Mouse (Mus musculus): ENCODE data around the gene Kdm5a. TPM values are rescaled to one million over a fixed set of nuclear protein-coding genes. Genes with fewer than 3 reads are reported as not detected.
A peak's percentile ranks its signal among the peaks of the same experiment; 100 is the strongest.

Kdm5a gene
- polyA plus RNA-seq, 1 experiment: 13.0 TPM

DNA sequence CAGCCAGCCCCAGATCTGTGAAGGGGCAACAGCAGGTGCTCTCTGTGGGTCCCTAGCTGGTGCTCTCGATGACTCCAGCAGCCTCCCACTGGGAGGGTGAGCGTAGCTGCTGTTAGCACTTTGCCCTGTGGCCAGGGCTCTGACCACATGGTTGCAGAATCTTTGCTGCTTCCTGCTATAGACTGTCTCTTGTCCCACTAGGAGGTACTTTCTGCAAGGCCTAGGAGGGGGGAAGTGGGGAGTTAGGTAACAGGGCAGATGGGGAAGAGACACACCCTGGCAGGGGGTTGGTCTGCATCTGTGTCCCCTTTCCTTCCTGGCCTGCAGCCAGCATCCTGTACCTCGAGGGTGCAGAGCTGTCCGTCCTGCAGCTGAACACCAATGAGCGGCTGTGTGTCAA is 109.5 kb downstream of the Kdm5a start:
- Histone ChIP-seq H3K4me1 (ENCODE audit: control insufficient read depth, insufficient read depth, low read length) (peaks cover 7% of the 10 kb centered on the region), H3K4me3 (replicated peaks; ENCODE audit: insufficient read depth, low read depth, low read length) (no peak overlapping the region), H3K27me3 (ENCODE audit: control insufficient read depth, insufficient read depth, low read length) (no peaks in the 10 kb centered on the region), H3K27ac (ENCODE audit: insufficient read depth, low read length) (0 out of 2 replicates have a peak overlapping the region, but pooled peaks have one; percentile 16)
- DNase-seq: peak in 1 of 2 experiments; percentile 23
- 16% methylated on average over 5 of the region's 5 CpGs for WGBS
- TF ChIP-seq CTCF (IDR thresholded peaks at IDR 0.05; ENCODE audit: borderline replicate concordance, insufficient read depth, low read depth, low read length): no peak
- TF ChIP-seq POLR2A (IDR thresholded peaks at IDR 0.05; ENCODE audit: borderline replicate concordance, insufficient read depth, low read length): no peak

DNA sequence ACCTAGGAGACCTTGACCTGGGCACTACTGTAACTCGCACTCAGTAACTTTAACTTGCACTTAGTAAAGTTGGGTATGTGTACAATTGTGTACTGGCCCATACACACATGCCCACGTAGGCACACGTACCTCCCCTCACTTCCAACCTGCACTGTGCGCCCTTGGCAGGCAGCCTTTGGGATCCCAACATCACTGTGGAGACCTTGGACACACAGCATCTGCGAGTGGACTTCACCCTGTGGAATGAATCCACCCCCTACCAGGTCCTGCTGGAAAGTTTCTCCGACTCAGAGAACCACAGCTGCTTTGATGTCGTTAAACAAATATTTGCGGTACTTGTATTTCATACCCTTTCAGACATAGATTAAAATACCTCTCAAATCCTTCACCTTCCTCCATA is 111.4 kb downstream of the Kdm5a start:
- H3K4me3 ChIP-seq (replicated peaks; ENCODE audit: insufficient read depth, low read depth, low read length): no peak overlapping the region
- peaks cover 7% of the 10 kb centered on the region for H3K4me1 ChIP-seq (ENCODE audit: control insufficient read depth, insufficient read depth, low read length)
- H3K27ac ChIP-seq (ENCODE audit: insufficient read depth, low read length): no peak overlapping the region
- WGBS: 79% methylated on average over 8 of the region's 8 CpGs
- no peak for DNase-seq
- H3K27me3 ChIP-seq (ENCODE audit: control insufficient read depth, insufficient read depth, low read length): no peaks in the 10 kb centered on the region
- no peak for TF ChIP-seq POLR2A (IDR thresholded peaks at IDR 0.05; ENCODE audit: borderline replicate concordance, insufficient read depth, low read length)
- TF ChIP-seq CTCF (IDR thresholded peaks at IDR 0.05; ENCODE audit: borderline replicate concordance, insufficient read depth, low read depth, low read length): no peak

DNA sequence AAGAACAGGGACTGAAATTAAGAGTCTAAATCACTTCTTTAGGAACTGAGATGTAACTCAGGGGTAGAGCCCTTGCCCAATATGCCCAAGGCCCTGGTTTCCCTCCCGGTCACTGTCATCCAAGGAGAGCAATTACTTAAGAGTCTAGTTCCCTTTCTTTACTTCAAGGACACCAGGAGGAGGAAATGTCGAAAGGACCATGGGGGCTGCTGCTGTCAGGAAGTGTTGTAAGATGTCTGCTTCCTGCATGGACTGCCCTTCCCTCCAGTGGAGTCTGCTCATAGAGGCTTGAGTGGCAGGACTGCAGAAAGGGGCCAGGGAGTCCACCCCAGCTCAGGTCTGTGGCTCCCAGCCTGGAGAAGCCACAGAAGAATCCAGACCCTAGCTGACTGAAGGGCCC is 115.4 kb downstream of the Kdm5a start:
- Histone ChIP-seq H3K27me3 (ENCODE audit: control insufficient read depth, insufficient read depth, low read length) (no peaks in the 10 kb centered on the region), H3K4me1 (ENCODE audit: control insufficient read depth, insufficient read depth, low read length) (no peaks in the 10 kb centered on the region; the same call in 1 of the 2 replicates), H3K4me3 (replicated peaks; ENCODE audit: insufficient read depth, low read depth, low read length) (no peak overlapping the region), H3K27ac (ENCODE audit: insufficient read depth, low read length) (no peak overlapping the region)
- no peak for DNase-seq
- TF ChIP-seq CTCF (IDR thresholded peaks at IDR 0.05; ENCODE audit: borderline replicate concordance, insufficient read depth, low read depth, low read length): no peak
- TF ChIP-seq POLR2A (IDR thresholded peaks at IDR 0.05; ENCODE audit: borderline replicate concordance, insufficient read depth, low read length): no peak
- 98% methylated on average over 2 of the region's 2 CpGs for WGBS

DNA sequence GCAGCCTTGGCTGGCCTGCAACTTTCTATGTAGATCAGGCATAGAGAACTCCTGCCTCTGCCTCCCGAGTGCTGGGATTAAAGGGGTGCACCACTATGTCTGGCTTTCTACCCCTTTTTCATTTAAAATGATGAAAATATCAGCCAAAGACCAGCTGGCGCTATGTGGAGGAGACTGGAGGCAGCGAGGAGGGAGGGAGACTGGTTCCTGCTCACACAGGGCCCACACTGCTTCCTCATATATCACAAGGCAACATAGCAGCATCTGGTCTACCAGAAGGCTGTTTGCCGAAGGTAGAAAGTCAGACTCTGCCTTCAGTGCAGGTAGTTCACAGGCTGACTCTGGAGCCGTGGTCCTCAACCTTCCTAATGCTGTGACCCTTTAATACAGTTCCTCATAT is 116.4 kb downstream of the Kdm5a start:
- no peak for DNase-seq
- no peaks in the 10 kb centered on the region for H3K27me3 ChIP-seq (ENCODE audit: control insufficient read depth, insufficient read depth, low read length)
- H3K27ac ChIP-seq (ENCODE audit: insufficient read depth, low read length): no peak overlapping the region
- H3K4me1 ChIP-seq (ENCODE audit: control insufficient read depth, insufficient read depth, low read length): no peaks in the 10 kb centered on the region; the same call in 1 of the 2 replicates
- no peak overlapping the region for H3K4me3 ChIP-seq (replicated peaks; ENCODE audit: insufficient read depth, low read depth, low read length)
- WGBS: 94% methylated on average over 5 of the region's 5 CpGs
- TF ChIP-seq POLR2A (IDR thresholded peaks at IDR 0.05; ENCODE audit: borderline replicate concordance, insufficient read depth, low read length): no peak
- TF ChIP-seq CTCF (IDR thresholded peaks at IDR 0.05; ENCODE audit: borderline replicate concordance, insufficient read depth, low read depth, low read length): no peak

DNA sequence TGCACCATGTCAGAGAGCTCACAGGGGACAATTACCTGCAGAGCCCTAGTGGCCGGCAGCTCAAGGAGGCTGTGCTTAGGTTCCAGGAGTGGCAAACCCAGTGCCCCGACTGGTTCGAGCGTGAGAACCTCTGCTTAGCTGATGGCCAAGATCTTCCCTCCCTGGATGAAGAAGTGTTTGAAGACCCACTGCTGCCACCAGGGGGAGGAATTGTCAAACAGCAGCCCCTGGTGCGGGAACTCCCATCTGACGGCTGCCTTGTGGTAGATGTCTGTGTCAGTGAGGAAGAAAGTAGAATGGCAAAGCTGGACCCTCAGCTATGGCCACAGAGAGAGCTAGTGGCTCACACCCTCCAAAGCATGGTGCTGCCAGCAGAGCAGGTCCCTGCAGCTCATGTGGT is 117.6 kb downstream of the Kdm5a start:
- Histone ChIP-seq H3K27me3 (ENCODE audit: control insufficient read depth, insufficient read depth, low read length) (no peaks in the 10 kb centered on the region), H3K27ac (ENCODE audit: insufficient read depth, low read length) (no peak overlapping the region), H3K4me1 (ENCODE audit: control insufficient read depth, insufficient read depth, low read length) (no peaks in the 10 kb centered on the region; the same call in 1 of the 2 replicates), H3K4me3 (replicated peaks; ENCODE audit: insufficient read depth, low read depth, low read length) (no peak overlapping the region)
- no peak for TF ChIP-seq POLR2A (IDR thresholded peaks at IDR 0.05; ENCODE audit: borderline replicate concordance, insufficient read depth, low read length)
- TF ChIP-seq CTCF (IDR thresholded peaks at IDR 0.05; ENCODE audit: borderline replicate concordance, insufficient read depth, low read depth, low read length): no peak
- no peak for DNase-seq
- WGBS: 91% methylated on average over 6 of the region's 6 CpGs

DNA sequence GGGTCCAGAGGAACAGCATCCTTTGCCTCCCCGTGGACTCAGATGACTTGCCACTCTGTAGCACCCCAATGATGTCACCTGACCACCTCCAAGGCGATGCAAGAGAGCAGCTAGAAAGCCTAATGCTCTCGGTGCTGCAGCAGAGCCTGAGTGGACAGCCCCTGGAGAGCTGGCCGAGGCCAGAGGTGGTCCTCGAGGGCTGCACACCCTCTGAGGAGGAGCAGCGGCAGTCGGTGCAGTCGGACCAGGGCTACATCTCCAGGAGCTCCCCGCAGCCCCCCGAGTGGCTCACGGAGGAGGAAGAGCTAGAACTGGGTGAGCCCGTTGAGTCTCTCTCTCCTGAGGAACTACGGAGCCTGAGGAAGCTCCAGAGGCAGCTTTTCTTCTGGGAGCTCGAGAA is 118.1 kb downstream of the Kdm5a start:
- no peak for DNase-seq

DNA sequence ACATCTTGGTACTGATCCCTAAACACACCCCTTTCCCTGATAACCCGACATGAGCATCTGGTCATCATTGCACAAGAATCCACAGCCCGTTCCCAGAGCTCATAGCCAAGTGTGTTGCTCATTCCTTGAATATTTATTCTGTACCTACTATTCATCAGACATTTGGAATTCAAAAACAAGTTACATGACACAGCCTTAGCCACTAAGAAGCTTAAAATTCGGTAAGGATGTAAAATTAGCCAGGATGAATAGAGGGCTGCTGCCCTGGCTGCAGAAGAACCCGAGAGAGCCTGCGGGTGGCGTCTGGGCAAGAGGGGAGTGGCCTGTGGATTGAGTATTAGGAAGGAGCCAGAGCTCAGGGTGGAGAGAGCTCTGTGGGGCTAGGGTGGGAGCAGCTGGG is 118.8 kb downstream of the Kdm5a start:
- no peak for DNase-seq
- no peaks in the 10 kb centered on the region; the same call in 1 of the 2 replicates for H3K4me1 ChIP-seq (ENCODE audit: control insufficient read depth, insufficient read depth, low read length)
- TF ChIP-seq CTCF (IDR thresholded peaks at IDR 0.05; ENCODE audit: borderline replicate concordance, insufficient read depth, low read depth, low read length) (no peak), POLR2A (IDR thresholded peaks at IDR 0.05; ENCODE audit: borderline replicate concordance, insufficient read depth, low read length) (no peak)
- H3K27ac ChIP-seq (ENCODE audit: insufficient read depth, low read length): no peak overlapping the region
- no peak overlapping the region for H3K4me3 ChIP-seq (replicated peaks; ENCODE audit: insufficient read depth, low read depth, low read length)
- H3K27me3 ChIP-seq (ENCODE audit: control insufficient read depth, insufficient read depth, low read length): no peaks in the 10 kb centered on the region
- 32% methylated on average over 6 of the region's 6 CpGs for WGBS

More for the DNA sequence above, 118.1 kb downstream of the Kdm5a start:
- Histone ChIP-seq H3K4me3 (replicated peaks; ENCODE audit: insufficient read depth, low read depth, low read length) (no peak overlapping the region), H3K4me1 (ENCODE audit: control insufficient read depth, insufficient read depth, low read length) (no peaks in the 10 kb centered on the region; the same call in 1 of the 2 replicates), H3K27me3 (ENCODE audit: control insufficient read depth, insufficient read depth, low read length) (no peaks in the 10 kb centered on the region), H3K27ac (ENCODE audit: insufficient read depth, low read length) (no peak overlapping the region)
- TF ChIP-seq POLR2A (IDR thresholded peaks at IDR 0.05; ENCODE audit: borderline replicate concordance, insufficient read depth, low read length) (no peak), CTCF (IDR thresholded peaks at IDR 0.05; ENCODE audit: borderline replicate concordance, insufficient read depth, low read depth, low read length) (no peak)
- 92% methylated on average over 14 of the region's 14 CpGs for WGBS

DNA sequence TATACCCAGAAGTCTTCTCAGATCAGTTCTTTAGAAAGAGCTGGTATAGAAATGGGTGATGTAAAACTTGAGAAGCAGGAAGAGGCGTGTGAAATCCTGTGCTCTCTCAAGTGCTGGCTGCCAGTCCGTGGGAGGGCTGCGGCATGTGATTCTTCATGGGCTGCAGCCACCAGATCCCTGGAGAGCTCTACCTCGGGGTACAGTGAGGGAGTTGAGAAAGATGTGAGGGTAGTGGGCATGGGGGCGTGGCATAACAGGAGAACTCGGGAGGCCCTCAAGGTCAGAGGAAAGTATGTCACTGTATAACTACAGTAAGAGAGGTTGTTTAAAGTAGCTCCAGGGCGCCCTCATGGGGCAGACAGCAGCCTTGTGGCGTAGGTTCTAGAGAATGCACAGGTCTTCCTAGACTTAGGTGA is 119.3 kb downstream of the Kdm5a start:
- no peaks in the 10 kb centered on the region for H3K27me3 ChIP-seq (ENCODE audit: control insufficient read depth, insufficient read depth, low read length)

More for the DNA sequence above, 119.3 kb downstream of the Kdm5a start:
- H3K27ac ChIP-seq (ENCODE audit: insufficient read depth, low read length): 0 out of 2 replicates have a peak overlapping the region, but pooled peaks have one; percentile 3
- H3K4me1 ChIP-seq (ENCODE audit: control insufficient read depth, insufficient read depth, low read length): no peaks in the 10 kb centered on the region; the same call in 1 of the 2 replicates
- TF ChIP-seq CTCF (IDR thresholded peaks at IDR 0.05; ENCODE audit: borderline replicate concordance, insufficient read depth, low read depth, low read length) (peak; percentile 58), POLR2A (IDR thresholded peaks at IDR 0.05; ENCODE audit: borderline replicate concordance, insufficient read depth, low read length) (no peak)
- WGBS: 33% methylated on average over 8 of the region's 8 CpGs
- no peak overlapping the region for H3K4me3 ChIP-seq (replicated peaks; ENCODE audit: insufficient read depth, low read depth, low read length)
- peak in 1 of 2 experiments; percentile 26 for DNase-seq

Data from cerebellum, adult 2 months (tissue).